Mouse (Mus musculus) neural tube, embryonic 15.5 days (tissue): Measurements from ENCODE around the gene Flywch1. TPM values are rescaled to one million over a fixed set of nuclear protein-coding genes. Genes with fewer than 3 reads are reported as not detected.
A peak's percentile ranks its signal among the peaks of the same experiment; 100 is the strongest.

Experiments
- ATAC-seq: fragments of 200-750 bp; cut with Nextera tagmentation; 2 replicates; pipeline ENCODE4 v1.8.0; 2017; ENCODE audit warnings: mild to moderate bottlenecking, moderate TSS enrichment, moderate library complexity; ENCODE audit not compliant: low FRiP score
- H3K27ac ChIP-seq: fragments of 300-500 bp; sonication (generic); replicated peaks from 2 replicates; pipeline ENCODE4 v1.5.1; 2015; ENCODE audit warnings: mild to moderate bottlenecking, inconsistent platforms
- H3K27me3 ChIP-seq: fragments of 300-500 bp; sonication (generic); replicated peaks from 2 replicates; pipeline ENCODE4 v1.6.1; 2015; ENCODE audit warnings: inconsistent platforms
- H3K36me3 ChIP-seq: fragments of 300-500 bp; sonication (generic); 2 replicates; pipeline ENCODE4 v1.6.1; 2015; ENCODE audit warnings: inconsistent platforms
- H3K4me1 ChIP-seq: fragments of 300-500 bp; sonication (generic); 2 replicates; pipeline ENCODE4 v1.6.1; 2015; ENCODE audit warnings: inconsistent platforms
- H3K4me2 ChIP-seq: fragments of 300-500 bp; sonication (generic); 2 replicates; pipeline ENCODE4 v1.6.1; 2015; ENCODE audit warnings: inconsistent platforms, mild to moderate bottlenecking, moderate library complexity
- H3K4me3 ChIP-seq: fragments of 300-500 bp; sonication (generic); replicated peaks from 2 replicates; pipeline ENCODE4 v1.5.1; 2015; ENCODE audit warnings: mild to moderate bottlenecking, inconsistent platforms
- H3K9ac ChIP-seq: fragments of 300-500 bp; sonication (generic); replicated peaks from 2 replicates; pipeline ENCODE4 v1.6.1; 2015; ENCODE audit warnings: mild to moderate bottlenecking, inconsistent platforms
- H3K9me3 ChIP-seq: fragments of 300-500 bp; sonication (generic); replicated peaks from 2 replicates; pipeline ENCODE4 v1.6.1; 2016; ENCODE audit warnings: inconsistent platforms
- WGBS: fragments of 180-500 bp; shearing (Covaris S2); methylation state at CpG from one replicate; pipeline ENCODE4 v1.1.7; 2015; ENCODE audit warnings: mixed read lengths; 5-methylcytosine and 5-hydroxymethylcytosine counted together
- polyA plus RNA-seq: library from polyadenylated mRNA; unstranded; fragments of >200 nt; fragmentation: Nextera tagmentation; extraction: Ambion mirVana; gene quantifications from 2 replicates; pipeline ENCODE4 v1.2.1, GENCODE M21; 2015

Flywch1 gene
- polyA plus RNA-seq = 199 and 224 TPM in 2 replicates

DNA sequence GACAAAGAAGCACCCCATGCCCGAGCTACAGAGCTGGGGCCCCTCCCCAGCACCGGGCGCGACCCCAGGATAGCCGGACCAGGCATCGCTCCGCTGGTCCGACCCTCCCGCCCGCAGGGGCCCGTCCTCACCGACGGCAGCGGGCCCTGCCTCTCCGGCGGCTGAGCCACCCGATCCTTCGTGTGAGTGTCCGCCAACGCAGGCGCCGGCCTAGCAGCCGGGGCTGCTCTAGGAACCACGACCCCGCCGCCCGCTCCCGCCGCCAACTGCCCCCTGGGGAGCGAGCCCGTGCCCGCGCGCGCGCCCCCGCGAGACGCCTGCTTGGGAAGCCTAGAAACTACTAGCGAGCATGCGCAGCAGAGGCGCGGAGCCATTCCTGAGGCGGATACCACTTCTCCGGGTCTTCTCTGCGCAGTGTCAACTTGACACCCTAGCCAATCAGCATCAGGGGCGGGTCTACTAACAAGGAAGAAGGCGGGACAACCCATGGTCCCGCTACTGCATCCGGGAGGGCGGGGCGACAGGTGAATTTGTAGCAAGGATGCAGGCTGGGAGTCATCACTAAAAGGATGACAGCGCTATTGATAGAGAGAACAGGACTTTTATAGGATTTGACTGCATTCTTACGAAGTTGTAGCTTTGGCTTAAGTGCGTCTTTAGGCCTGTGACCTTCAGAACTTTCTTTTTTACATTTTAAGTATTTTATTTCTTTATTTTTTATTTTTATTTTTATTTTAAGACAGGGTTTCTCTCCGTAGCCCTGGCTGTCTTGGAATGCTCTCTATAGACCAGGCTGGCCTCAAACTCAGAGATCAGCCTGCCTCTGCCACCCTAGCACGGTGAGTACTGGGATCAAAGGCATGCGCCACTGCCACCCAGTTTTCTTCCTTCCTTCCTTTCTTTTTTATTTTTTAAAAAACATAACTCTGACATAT, at the start of gene Flywch1:
Flywch1 (minus strand) TSS at position 319 of the 935 bp plus-strand sequence.
- H3K9ac ChIP-seq = peak within 1 kb of the TSS; percentile 97
- peak within 1 kb of the TSS; percentile 61 for H3K4me2 ChIP-seq
- WGBS = 3% methylated on average over 58 of the region's 58 CpGs
- peaks cover 39% of the 10 kb centered on the region for H3K4me1 ChIP-seq
- peak within 1 kb of the TSS; percentile 93 for H3K4me3 ChIP-seq
- peak; percentile 97 for ATAC-seq
- H3K9me3 ChIP-seq = no peaks in the 10 kb centered on the region
- peaks cover 8% of the 10 kb centered on the region; the same call in 1 of the 2 replicates for H3K36me3 ChIP-seq
- no peaks in the 10 kb centered on the region for H3K27me3 ChIP-seq
- peak within 1 kb of the TSS; percentile 94 for H3K27ac ChIP-seq

DNA sequence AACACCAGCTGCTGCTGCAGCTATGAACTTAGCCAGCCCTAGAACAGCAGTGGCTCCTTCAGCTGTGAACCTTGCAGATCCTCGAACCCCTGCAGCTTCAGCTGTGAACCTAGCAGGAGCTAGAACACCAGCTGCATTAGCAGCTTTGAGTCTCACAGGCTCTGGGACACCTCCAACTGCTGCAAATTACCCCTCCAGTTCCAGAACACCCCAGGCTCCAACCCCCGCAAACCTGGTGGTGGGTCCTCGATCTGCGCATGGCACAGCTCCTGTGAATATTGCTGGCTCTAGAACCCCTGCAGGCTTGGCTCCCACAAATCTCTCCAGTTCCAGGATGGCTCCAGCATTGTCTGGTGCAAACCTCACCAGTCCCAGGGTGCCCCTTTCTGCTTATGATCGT, 49.3 kb upstream of the Flywch1 start:
- Histone ChIP-seq H3K27me3 (no peaks in the 10 kb centered on the region), H3K9me3 (peaks cover 18% of the 10 kb centered on the region; the same call in 1 of the 2 replicates), H3K9ac (no peak overlapping the region), H3K4me2 (no peak overlapping the region), H3K27ac (no peak overlapping the region), H3K4me1 (no peaks in the 10 kb centered on the region), H3K36me3 (peaks cover 99% of the 10 kb centered on the region), H3K4me3 (no peak overlapping the region)
- no peak for ATAC-seq
- WGBS = 98% methylated on average over 5 of the region's 5 CpGs

DNA sequence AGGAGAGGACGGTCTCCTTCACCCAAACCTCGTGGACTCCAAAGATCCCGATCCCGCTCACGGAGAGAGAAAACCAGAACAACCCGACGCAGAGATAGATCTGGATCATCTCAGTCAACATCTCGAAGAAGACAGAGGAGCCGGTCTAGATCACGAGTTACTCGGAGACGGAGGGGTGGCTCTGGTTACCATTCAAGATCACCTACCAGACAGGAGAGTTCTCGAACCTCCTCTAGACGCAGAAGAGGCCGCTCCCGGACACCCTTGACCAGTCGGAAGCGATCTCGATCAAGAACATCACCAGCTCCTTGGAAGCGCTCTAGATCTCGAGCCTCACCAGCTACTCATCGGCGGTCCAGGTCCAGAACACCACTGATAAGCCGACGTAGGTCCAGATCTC, 47.8 kb upstream of the Flywch1 start:
- Histone ChIP-seq H3K27me3 (no peaks in the 10 kb centered on the region), H3K27ac (no peak overlapping the region), H3K36me3 (peaks cover 98% of the 10 kb centered on the region), H3K4me2 (no peak overlapping the region), H3K9ac (no peak overlapping the region), H3K4me1 (no peaks in the 10 kb centered on the region), H3K4me3 (no peak overlapping the region), H3K9me3 (peaks cover 24% of the 10 kb centered on the region; the same call in 1 of the 2 replicates)
- ATAC-seq = no peak
- WGBS = 97% methylated on average over 25 of the region's 25 CpGs

DNA sequence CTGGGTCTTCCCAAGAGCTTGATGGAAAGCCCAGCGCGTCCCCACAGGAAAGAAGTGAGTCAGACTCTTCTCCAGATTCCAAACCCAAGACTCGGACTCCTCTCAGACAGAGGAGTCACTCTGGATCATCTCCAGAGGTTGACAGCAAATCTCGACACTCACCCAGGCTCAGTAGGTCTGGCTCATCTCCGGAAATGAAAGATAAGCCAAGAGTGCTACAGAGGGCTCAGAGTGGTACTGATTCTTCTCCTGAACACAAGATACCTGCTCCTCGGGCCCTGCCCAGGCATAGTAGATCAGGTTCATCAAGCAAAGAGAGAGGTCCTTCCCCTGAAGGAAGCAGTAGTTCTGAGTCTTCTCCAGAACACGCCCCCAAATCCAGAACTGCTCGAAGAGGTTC, 47.2 kb upstream of the Flywch1 start:
- no peak overlapping the region for H3K9ac ChIP-seq
- WGBS = 98% methylated on average over 8 of the region's 8 CpGs
- no peak for ATAC-seq

DNA sequence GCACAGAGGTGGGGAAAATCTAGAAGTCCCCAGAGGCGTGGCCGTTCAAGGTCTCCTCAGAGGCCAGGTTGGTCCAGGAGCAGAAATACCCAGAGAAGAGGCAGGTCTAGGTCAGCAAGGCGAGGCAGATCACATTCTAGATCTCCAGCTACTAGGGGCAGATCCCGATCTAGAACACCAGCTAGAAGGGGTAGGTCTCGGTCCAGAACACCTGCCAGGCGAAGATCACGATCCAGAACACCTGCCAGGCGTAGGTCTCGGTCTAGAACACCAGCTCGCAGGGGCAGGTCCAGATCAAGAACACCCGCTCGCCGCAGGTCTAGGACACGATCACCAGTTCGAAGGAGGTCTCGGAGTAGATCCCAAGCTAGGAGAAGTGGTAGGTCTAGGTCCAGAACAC, 44.2 kb upstream of the Flywch1 start:
- WGBS = 98% methylated on average over 16 of the region's 16 CpGs
- no peak for ATAC-seq
- no peak overlapping the region for H3K9ac ChIP-seq

More for the DNA sequence above, 47.2 kb upstream of the Flywch1 start:
- Histone ChIP-seq H3K4me1 (no peaks in the 10 kb centered on the region), H3K27ac (no peak overlapping the region), H3K4me3 (no peak overlapping the region), H3K36me3 (peaks cover 97% of the 10 kb centered on the region), H3K4me2 (no peak overlapping the region), H3K27me3 (no peaks in the 10 kb centered on the region), H3K9me3 (peaks cover 24% of the 10 kb centered on the region; the same call in 1 of the 2 replicates)

DNA sequence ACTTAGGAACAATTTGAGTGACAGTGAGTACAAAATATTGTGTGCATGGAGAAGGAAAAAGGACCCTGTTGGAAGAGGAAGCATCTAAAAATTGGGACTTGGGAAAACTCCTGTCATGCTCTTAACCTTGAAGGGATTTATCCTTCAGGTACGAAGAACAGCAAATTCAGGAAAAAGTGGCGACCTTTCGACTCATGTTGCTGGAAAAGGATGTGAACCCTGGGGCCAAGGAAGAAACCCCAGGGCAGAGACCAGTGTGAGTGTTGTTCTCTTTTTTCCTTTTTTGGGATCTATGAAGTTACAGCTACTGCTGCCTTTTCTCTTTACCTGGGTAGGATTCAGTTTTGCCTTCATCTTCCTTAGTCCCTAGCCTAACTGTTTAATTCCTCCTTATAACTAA, 36.5 kb upstream of the Flywch1 start:
- H3K9ac ChIP-seq = no peak overlapping the region
- no peak overlapping the region for H3K4me3 ChIP-seq
- no peaks in the 10 kb centered on the region for H3K9me3 ChIP-seq
- ATAC-seq = no peak
- WGBS = 99% methylated on average over 3 of the region's 3 CpGs
- H3K36me3 ChIP-seq = peaks cover 52% of the 10 kb centered on the region
- H3K4me2 ChIP-seq = no peak overlapping the region
- peaks cover 39% of the 10 kb centered on the region for H3K4me1 ChIP-seq
- no peak overlapping the region for H3K27ac ChIP-seq
- no peaks in the 10 kb centered on the region for H3K27me3 ChIP-seq

More for the DNA sequence above, 44.2 kb upstream of the Flywch1 start:
- H3K4me2 ChIP-seq = no peak overlapping the region
- H3K27ac ChIP-seq = no peak overlapping the region
- no peak overlapping the region for H3K4me3 ChIP-seq
- no peaks in the 10 kb centered on the region for H3K27me3 ChIP-seq
- H3K9me3 ChIP-seq = peaks cover 24% of the 10 kb centered on the region; the same call in 1 of the 2 replicates
- H3K36me3 ChIP-seq = peaks cover 93% of the 10 kb centered on the region
- H3K4me1 ChIP-seq = no peaks in the 10 kb centered on the region

DNA sequence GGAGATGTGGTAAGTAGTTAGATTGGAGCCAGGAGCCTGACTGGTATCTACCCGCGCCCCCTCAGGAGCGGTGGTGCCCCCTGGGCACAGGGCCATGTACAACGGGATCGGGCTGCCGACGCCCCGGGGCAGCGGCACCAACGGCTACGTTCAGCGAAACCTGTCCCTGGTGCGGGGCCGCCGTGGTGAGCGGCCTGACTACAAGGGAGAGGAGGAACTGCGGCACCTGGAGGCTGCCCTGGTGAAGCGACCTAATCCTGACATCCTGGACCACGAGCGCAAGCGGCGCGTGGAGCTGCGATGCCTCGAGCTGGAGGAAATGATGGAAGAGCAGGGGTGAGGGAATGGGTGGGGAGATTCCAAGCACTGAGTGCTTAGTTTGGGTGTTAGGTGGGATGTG, 35.5 kb upstream of the Flywch1 start:
- H3K4me1 ChIP-seq = peaks cover 44% of the 10 kb centered on the region
- peaks cover 44% of the 10 kb centered on the region for H3K36me3 ChIP-seq
- ATAC-seq = no peak
- H3K27me3 ChIP-seq = no peaks in the 10 kb centered on the region
- no peak overlapping the region for H3K9ac ChIP-seq
- 83% methylated on average over 25 of the region's 25 CpGs for WGBS
- peak overlapping the region; percentile 83 for H3K4me2 ChIP-seq
- no peaks in the 10 kb centered on the region for H3K9me3 ChIP-seq
- H3K27ac ChIP-seq = no peak overlapping the region; the same call in 1 of the 2 replicates
- H3K4me3 ChIP-seq = no peak overlapping the region

DNA sequence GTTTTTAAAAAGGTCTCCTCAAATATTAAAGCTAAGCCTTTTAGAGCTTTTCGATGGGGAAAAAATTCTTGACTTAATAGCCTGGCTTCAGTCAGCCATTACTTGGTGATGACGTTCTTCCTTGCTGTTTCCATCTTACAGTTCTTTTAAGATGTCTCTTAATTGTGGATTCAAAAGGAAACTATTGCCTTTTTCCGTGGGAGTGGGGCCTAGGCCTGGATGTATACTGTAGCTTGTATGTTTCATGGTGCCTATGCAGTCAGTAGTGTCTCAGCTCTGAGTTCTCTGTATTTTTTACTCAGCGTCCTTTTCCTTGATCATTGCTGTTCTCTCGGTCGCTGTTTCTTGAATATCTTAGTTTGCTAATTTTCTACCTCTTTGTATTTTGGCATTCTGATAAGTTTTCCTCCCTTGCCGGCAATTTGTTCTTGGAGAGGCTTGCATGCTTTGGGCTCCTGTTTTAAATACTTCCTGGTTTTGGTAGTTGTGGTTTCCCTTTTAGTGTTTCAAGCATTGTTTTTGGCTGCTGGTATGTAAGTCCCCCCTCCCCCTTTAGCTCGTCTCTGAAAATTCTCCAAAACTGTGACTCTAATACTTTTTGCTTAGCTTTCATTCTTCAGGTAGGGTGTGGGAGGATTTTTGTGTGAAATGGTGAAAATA, 33.2 kb upstream of the Flywch1 start:
- Histone ChIP-seq H3K4me1 (peaks cover 44% of the 10 kb centered on the region), H3K9me3 (no peaks in the 10 kb centered on the region), H3K27ac (peak overlapping the region; percentile 99; the same call in 1 of the 2 replicates)

DNA sequence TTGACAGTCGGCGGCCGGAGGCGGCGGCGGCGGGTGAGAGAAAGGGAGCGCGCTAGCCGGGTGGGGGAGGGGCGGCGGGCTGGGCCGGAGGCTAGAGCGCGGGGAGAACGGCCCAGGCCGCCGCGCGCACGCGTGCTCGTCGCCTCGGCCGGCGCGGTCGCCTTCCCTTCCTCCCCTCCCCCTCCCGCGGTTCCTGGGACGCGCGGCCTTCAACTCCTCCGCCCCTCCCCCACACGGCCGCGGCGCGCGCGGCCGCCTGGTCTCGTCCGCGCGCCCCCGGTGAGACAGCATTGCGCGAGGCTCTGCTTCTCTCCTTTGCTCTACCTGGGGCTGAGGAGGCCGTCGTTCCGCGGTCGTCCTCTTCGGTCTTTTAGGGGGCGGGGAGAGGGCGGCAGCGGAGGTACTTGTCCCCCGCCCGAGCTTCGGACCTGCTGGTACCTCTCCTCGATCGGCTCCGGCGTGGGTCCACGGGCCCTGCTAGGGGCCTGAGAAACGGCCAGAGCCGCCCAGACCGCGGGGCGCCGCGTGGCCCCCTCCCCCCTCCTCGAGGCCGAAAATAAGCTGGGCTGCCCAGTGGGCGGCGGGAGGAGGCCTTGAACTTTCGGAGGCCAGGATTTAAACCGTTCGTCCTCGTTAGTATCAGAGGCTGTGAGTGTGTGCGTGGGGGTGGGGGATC, 32.1 kb upstream of the Flywch1 start:
- Histone ChIP-seq H3K36me3 (peaks cover 10% of the 10 kb centered on the region), H3K4me1 (peaks cover 44% of the 10 kb centered on the region), H3K4me2 (peak overlapping the region; percentile 83), H3K9ac (peak overlapping the region; percentile 88), H3K4me3 (peak overlapping the region; percentile 74), H3K9me3 (no peaks in the 10 kb centered on the region), H3K27ac (peak overlapping the region; percentile 99), H3K27me3 (no peaks in the 10 kb centered on the region)
- WGBS = 0% methylated on average over 62 of the region's 83 CpGs
- peak; percentile 60 for ATAC-seq

More for the DNA sequence above, 33.2 kb upstream of the Flywch1 start:
- peak overlapping the region; percentile 83 for H3K4me2 ChIP-seq
- peak overlapping the region; percentile 88 for H3K9ac ChIP-seq
- H3K4me3 ChIP-seq = peak overlapping the region; percentile 74
- H3K36me3 ChIP-seq = peaks cover 21% of the 10 kb centered on the region
- 4% methylated on average over 8 of the region's 8 CpGs for WGBS
- ATAC-seq = no peak
- no peaks in the 10 kb centered on the region for H3K27me3 ChIP-seq

DNA sequence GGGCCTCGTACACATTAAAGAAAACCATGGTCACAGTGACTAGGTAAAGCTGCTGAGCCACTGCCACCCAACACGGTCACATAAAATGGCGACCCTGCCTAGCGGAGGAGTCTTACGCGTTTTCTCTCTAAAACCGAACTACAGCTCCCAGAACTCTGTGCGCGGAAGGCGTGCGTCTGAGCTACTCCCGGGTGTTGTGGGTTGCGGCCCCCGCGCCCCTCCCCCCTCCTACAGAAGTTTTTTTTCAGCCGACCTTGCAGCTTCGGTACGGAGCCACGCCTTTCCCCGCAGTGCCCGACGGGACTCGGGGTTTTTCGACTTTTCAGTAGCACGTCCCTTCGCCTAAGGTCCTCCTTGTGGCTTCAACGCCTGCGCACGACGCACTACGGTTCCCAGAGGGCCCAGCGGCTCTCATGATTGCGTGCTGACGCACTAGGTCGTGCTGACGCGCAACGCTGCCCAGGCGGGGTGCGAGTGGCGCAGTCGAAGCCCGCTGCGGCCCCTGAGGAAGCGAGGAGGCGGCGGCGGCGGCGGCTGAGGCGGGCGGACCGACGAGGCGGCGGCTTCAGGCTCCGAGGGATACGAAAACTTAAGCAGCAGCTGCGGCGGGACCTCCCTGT, 31.5 kb upstream of the Flywch1 start:
- Histone ChIP-seq H3K27me3 (no peaks in the 10 kb centered on the region), H3K9ac (peak overlapping the region; percentile 88), H3K9me3 (no peaks in the 10 kb centered on the region), H3K4me2 (peak overlapping the region; percentile 83), H3K4me1 (peaks cover 43% of the 10 kb centered on the region), H3K27ac (peak overlapping the region; percentile 99), H3K36me3 (peaks cover 4% of the 10 kb centered on the region; the same call in 1 of the 2 replicates), H3K4me3 (peak overlapping the region; percentile 74)
- WGBS = under 1% methylated on average over 59 of the region's 60 CpGs
- peak; percentile 97 for ATAC-seq

DNA sequence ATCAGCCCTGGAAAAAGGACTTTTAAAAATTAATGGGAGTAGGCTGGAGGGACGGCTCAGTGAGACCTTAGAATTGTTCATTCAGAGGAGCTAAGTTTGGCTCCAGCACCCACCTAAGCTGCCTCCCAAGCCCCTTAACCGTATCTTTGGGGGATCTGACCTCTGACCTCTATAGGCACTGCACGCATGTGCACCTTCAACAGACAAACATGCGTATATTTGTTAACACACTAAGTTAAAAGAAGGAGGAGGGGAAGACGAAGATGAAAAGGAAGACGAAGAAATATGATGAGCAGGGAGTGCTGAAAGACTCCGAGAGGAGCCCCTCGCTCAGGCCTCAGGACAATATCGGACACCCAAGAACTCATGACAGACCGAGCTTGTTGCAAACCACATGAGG, 30.2 kb upstream of the Flywch1 start:
- no peak overlapping the region for H3K4me2 ChIP-seq

More for the DNA sequence above, 30.2 kb upstream of the Flywch1 start:
- no peak for ATAC-seq
- H3K9me3 ChIP-seq = no peaks in the 10 kb centered on the region
- peaks cover 30% of the 10 kb centered on the region for H3K4me1 ChIP-seq
- H3K27me3 ChIP-seq = no peaks in the 10 kb centered on the region
- WGBS = 94% methylated on average over 10 of the region's 10 CpGs
- no peak overlapping the region for H3K27ac ChIP-seq
- no peak overlapping the region for H3K4me3 ChIP-seq
- H3K36me3 ChIP-seq = no peaks in the 10 kb centered on the region
- no peak overlapping the region for H3K9ac ChIP-seq
